Mouse (Mus musculus) embryonic facial prominence, embryonic 10.5 days (tissue): ENCODE measurements around the gene Manbal. TPM values are rescaled to one million over a fixed set of nuclear protein-coding genes. Genes with fewer than 3 reads are reported as not detected.

Source experiments
- DNase-seq: peaks from one replicate; pipeline ENCODE4 v3.0.0-alpha.2; 2017; ENCODE audit warnings: low spot score
- H3K27ac ChIP-seq: fragments of 300-500 bp; sonication (generic); replicated peaks from 2 replicates; pipeline ENCODE4 v1.5.1; 2016; ENCODE audit warnings: mild to moderate bottlenecking
- H3K27me3 ChIP-seq: fragments of 300-500 bp; sonication (generic); replicated peaks from 2 replicates; pipeline ENCODE4 v1.6.1; 2016; ENCODE audit warnings: low read depth, mild to moderate bottlenecking; ENCODE audit not compliant: poor library complexity, severe bottlenecking
- H3K36me3 ChIP-seq: fragments of 300-500 bp; sonication (generic); replicated peaks from 2 replicates; pipeline ENCODE4 v1.6.1; 2016; ENCODE audit warnings: mild to moderate bottlenecking, moderate library complexity
- H3K4me1 ChIP-seq: fragments of 300-500 bp; sonication (generic); 2 replicates; pipeline ENCODE4 v1.6.1; 2016
- H3K4me3 ChIP-seq: fragments of 300-500 bp; sonication (generic); 2 replicates; pipeline ENCODE4 v1.5.1; 2016; ENCODE audit warnings: mild to moderate bottlenecking, moderate library complexity
- H3K9me3 ChIP-seq: fragments of 300-500 bp; sonication (generic); 2 replicates; pipeline ENCODE4 v1.6.1; 2016; ENCODE audit warnings: mild to moderate bottlenecking
- WGBS: fragments of 180-500 bp; shearing (Covaris S2); methylation state at CpG from one replicate; pipeline ENCODE4 v1.1.7; 2016; 5-methylcytosine and 5-hydroxymethylcytosine counted together
- polyA plus RNA-seq: library from polyadenylated mRNA; unstranded; fragments of >200 nt; fragmentation: Nextera tagmentation; extraction: Ambion mirVana; gene quantifications from 2 replicates; pipeline ENCODE4 v1.2.1, GENCODE M21; 2016

Manbal gene
- polyA plus RNA-seq, 1 experiment from 2014 or later: 66.5 TPM

- Histone ChIP-seq H3K9me3 (peaks cover 3% of the 10 kb centered on the region; the same call in 1 of the 2 replicates), H3K4me1 (peaks cover 24% of the 10 kb centered on the region), H3K27ac (no peak overlapping the region), H3K36me3 (peaks cover 46% of the 10 kb centered on the region), H3K4me3 (no peak overlapping the region), H3K27me3 (no peaks in the 10 kb centered on the region)
- no peak for DNase-seq
- WGBS: 95% methylated on average over 4 of the region's 4 CpGs
Measured at GRCm38 (mm10) chr2:157398539-157398938, 31.1 kb downstream of the Manbal start.

DNA sequence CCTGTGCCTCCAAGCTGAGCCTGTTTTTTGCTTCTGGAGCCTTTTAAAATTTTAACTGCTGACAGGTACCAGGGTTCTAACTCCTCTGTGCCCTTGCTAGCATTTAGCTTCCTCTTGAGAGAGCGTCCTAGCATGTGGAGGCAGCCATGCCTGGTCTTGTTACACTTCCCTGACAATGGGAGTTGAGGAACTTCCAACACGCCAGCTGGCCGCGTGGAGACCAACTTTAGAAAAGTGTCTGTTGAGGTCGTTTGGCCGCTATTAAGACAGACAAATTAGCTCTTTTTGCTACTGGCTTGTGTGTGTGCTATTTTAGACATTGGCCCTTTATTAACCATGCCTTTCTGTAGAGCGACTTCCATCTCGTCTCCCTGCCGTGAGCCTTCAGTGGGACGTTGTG is 32.4 kb downstream of the Manbal start:
- no peak for DNase-seq
- no peaks in the 10 kb centered on the region for H3K27me3 ChIP-seq
- H3K4me3 ChIP-seq: no peak overlapping the region
- H3K36me3 ChIP-seq: peaks cover 42% of the 10 kb centered on the region
- 90% methylated on average over 10 of the region's 10 CpGs for WGBS
- peaks cover 3% of the 10 kb centered on the region; the same call in 1 of the 2 replicates for H3K9me3 ChIP-seq
- H3K27ac ChIP-seq: no peak overlapping the region
- peaks cover 22% of the 10 kb centered on the region for H3K4me1 ChIP-seq

DNA sequence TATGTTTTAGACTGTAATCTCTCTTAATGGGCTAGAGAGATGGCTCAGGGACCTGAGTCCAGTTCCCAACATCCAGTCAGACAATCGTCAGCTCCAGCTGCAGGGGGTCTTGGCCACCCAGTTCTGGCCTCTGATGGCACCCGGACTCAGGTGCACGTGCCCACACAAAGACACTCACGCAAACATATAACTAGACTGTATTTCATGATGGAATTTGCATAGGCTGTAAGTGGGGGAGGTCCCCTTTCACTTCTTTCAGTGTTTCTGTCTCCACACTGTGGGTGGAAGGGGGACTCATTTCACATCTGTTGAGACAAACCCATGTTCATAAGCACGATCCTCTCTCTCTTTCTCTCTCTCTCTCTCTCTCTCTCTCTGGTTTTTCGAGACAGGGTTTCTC is 33.1 kb downstream of the Manbal start:
- Histone ChIP-seq H3K4me1 (peaks cover 15% of the 10 kb centered on the region), H3K4me3 (no peak overlapping the region), H3K27me3 (no peaks in the 10 kb centered on the region), H3K36me3 (peaks cover 36% of the 10 kb centered on the region), H3K27ac (no peak overlapping the region), H3K9me3 (peaks cover 3% of the 10 kb centered on the region; the same call in 1 of the 2 replicates)
- WGBS: 94% methylated on average over 6 of the region's 6 CpGs
- no peak for DNase-seq

DNA sequence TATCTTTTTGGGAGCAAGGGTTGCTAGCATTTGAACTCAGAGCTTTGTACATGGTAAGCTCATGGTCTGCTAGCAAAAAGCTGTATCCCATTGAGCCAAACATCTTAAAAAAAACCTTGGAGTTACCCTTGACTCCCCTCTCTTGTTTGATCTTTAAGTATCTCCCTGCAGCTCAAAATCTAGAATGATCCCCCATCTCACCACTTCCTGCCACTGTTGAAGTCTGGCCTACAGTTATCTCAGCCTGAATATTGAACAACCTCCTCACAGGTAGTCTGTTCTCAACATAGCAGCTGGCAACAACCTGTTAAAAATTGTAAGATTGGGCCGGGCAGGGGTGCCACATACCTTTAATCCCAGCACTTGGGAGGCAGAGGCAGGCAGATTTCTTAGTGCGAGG is 33.9 kb downstream of the Manbal start:
- Histone ChIP-seq H3K27me3 (no peaks in the 10 kb centered on the region), H3K36me3 (peaks cover 28% of the 10 kb centered on the region), H3K9me3 (peaks cover 3% of the 10 kb centered on the region; the same call in 1 of the 2 replicates), H3K27ac (no peak overlapping the region), H3K4me1 (peaks cover 7% of the 10 kb centered on the region), H3K4me3 (no peak overlapping the region)
- no peak for DNase-seq
- WGBS: 96% methylated on average over 2 of the region's 2 CpGs

- H3K27ac ChIP-seq: no peak overlapping the region
- 88% methylated on average over 7 of the region's 7 CpGs for whole genome bisulfite sequencing
Measured at GRCm38 (mm10) chr2:157407596-157407995, 40.2 kb downstream of the Manbal start.

GRCm38 (mm10) chr2:157409793-157410533 is 42.6 kb downstream of the Manbal start:
- no peaks in the 10 kb centered on the region for H3K27me3 ChIP-seq
- no peak overlapping the region for H3K4me3 ChIP-seq
- no peaks in the 10 kb centered on the region for H3K36me3 ChIP-seq
- 66% methylated on average over 12 of the region's 12 CpGs for WGBS
- no peaks in the 10 kb centered on the region for H3K9me3 ChIP-seq
- peaks cover 31% of the 10 kb centered on the region for H3K4me1 ChIP-seq
- peak overlapping the region; percentile 26 for H3K27ac ChIP-seq
- no peak for DNase-seq

More at GRCm38 (mm10) chr2:157407596-157407995, 40.2 kb downstream of the Manbal start:
- Histone ChIP-seq H3K4me1 (peaks cover 31% of the 10 kb centered on the region), H3K27me3 (no peaks in the 10 kb centered on the region), H3K4me3 (no peak overlapping the region), H3K36me3 (no peaks in the 10 kb centered on the region), H3K9me3 (no peaks in the 10 kb centered on the region)
- no peak for DNase-seq

DNA sequence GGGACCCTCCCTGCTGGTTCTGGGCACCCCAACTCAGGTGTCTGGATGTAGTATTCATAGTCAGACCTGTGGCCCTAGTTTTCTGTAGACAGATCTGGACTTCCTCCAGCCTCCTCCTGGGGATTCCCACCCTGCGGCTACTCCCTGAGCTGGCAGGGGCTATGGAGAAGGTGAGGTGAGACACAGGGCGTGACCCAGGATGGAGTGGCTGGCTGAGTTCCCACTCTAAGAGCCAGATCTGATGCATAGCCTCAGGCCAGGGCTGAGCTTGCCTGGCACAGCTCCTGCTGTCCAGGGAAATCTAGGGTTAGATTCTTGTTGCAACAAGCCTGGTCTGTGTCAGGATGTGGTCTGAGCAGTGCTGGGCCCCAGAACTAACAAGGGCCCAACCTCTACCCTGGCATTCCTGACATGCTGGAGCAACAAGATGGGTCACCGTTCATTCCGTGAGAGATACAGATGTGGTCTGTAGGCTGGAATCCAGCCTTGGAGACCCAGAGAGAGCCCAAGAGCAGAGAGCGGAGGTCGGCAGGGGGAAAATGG is 43.8 kb downstream of the Manbal start:
- no peak overlapping the region for H3K4me3 ChIP-seq
- peak overlapping the region; percentile 57 for H3K27ac ChIP-seq
- no peak for DNase-seq
- H3K4me1 ChIP-seq: peaks cover 31% of the 10 kb centered on the region
- no peaks in the 10 kb centered on the region for H3K27me3 ChIP-seq
- H3K36me3 ChIP-seq: no peaks in the 10 kb centered on the region
- no peaks in the 10 kb centered on the region for H3K9me3 ChIP-seq
- WGBS: 79% methylated on average over 6 of the region's 6 CpGs

GRCm38 (mm10) chr2:157412497-157412896 is 45.1 kb downstream of the Manbal start:
- DNase-seq: no peak
- 77% methylated on average over 7 of the region's 7 CpGs for WGBS
- Histone ChIP-seq H3K27ac (peak overlapping the region; percentile 35; the same call in 1 of the 2 replicates), H3K27me3 (0 out of 2 replicates have a peak, but pooled peaks cover 4% of the 10 kb centered on the region), H3K9me3 (no peaks in the 10 kb centered on the region), H3K4me3 (no peak overlapping the region), H3K36me3 (no peaks in the 10 kb centered on the region), H3K4me1 (peaks cover 36% of the 10 kb centered on the region)

- Histone ChIP-seq H3K4me1 (peaks cover 37% of the 10 kb centered on the region), H3K27ac (peak overlapping the region; percentile 82), H3K36me3 (no peaks in the 10 kb centered on the region), H3K9me3 (no peaks in the 10 kb centered on the region), H3K4me3 (no peak overlapping the region), H3K27me3 (peaks cover 5% of the 10 kb centered on the region; the same call in 1 of the 2 replicates)
- DNase-seq: no peak
- WGBS: 44% methylated on average over 6 of the region's 6 CpGs
Measured at GRCm38 (mm10) chr2:157417229-157417628, 49.8 kb downstream of the Manbal start.

DNA sequence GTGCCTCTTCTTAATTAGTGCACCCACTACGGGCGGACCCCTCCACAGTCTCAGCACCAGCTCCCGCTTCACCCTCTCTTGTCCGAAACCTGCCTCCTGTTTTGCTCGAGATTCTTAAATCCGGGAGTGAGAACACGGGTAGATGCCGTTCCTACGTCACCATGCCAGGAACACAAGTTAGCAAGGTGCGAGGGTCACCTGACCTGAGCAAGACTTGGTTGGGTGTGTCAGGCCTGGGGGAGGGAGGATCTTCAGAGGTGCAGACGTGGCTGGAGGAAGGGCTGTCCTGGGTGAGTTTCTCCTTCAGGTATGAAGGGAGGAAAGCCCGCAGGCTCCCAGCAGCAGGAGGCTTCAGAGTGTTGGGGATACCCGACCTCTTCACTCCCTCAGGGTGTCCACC is 50.8 kb downstream of the Manbal start, which contains the start of gene Src:
TSS of gene Src (plus strand) at position 239 of the 400 bp plus-strand sequence.
- Histone ChIP-seq H3K27me3 (peaks cover 5% of the 10 kb centered on the region; the same call in 1 of the 2 replicates), H3K27ac (peak within 1 kb of the TSS; percentile 82), H3K4me3 (peak within 1 kb of the TSS; percentile 33), H3K4me1 (peaks cover 46% of the 10 kb centered on the region), H3K9me3 (no peaks in the 10 kb centered on the region), H3K36me3 (no peaks in the 10 kb centered on the region)
- peak; percentile 35 for DNase-seq
- 14% methylated on average over 13 of the region's 13 CpGs for WGBS

- Histone ChIP-seq H3K4me3 (peak overlapping the region; percentile 33), H3K4me1 (peaks cover 50% of the 10 kb centered on the region), H3K27me3 (peaks cover 5% of the 10 kb centered on the region; the same call in 1 of the 2 replicates), H3K27ac (peak overlapping the region; percentile 82), H3K36me3 (no peaks in the 10 kb centered on the region), H3K9me3 (no peaks in the 10 kb centered on the region)
- WGBS: 2% methylated on average over 7 of the region's 7 CpGs
- DNase-seq: peak; percentile 76
Measured at GRCm38 (mm10) chr2:157418609-157419071, 51.2 kb downstream of the Manbal start.

DNA sequence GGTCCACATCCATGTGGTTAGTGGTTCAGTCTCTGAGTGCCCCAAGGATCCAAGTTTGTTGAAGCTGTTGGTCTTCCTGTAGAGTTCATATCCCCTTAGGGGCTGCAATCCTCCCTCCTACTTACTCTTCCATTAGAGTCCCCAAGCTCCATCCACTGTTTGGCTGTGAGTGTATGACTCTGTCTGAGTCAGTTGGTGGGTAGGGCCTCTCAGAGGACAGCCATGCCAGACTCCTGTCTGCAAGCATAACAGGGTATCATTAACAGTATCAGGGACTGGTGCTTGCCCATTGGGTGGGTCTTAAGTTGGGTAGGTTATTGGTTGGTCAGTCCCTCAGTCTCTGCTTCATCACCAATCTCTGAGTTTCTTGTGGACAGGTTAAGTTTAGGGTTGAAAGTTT is 52.1 kb downstream of the Manbal start:
- no peak for DNase-seq
- Histone ChIP-seq H3K4me3 (no peak overlapping the region), H3K27ac (peak overlapping the region; percentile 82), H3K27me3 (peaks cover 5% of the 10 kb centered on the region; the same call in 1 of the 2 replicates), H3K9me3 (no peaks in the 10 kb centered on the region), H3K36me3 (no peaks in the 10 kb centered on the region), H3K4me1 (peaks cover 55% of the 10 kb centered on the region)

- Histone ChIP-seq H3K9me3 (no peaks in the 10 kb centered on the region), H3K36me3 (no peaks in the 10 kb centered on the region), H3K27ac (peak overlapping the region; percentile 26; the same call in 1 of the 2 replicates), H3K27me3 (peaks cover 5% of the 10 kb centered on the region; the same call in 1 of the 2 replicates), H3K4me3 (no peak overlapping the region), H3K4me1 (peaks cover 64% of the 10 kb centered on the region)
- 87% methylated on average over 4 of the region's 4 CpGs for WGBS
- DNase-seq: no peak
Measured at GRCm38 (mm10) chr2:157420404-157420803, 53.0 kb downstream of the Manbal start.
